Mouse (Mus musculus) left cerebral cortex, postnatal 4 days (tissue): ENCODE data around the gene Rag2. TPM values are rescaled to one million over a fixed set of nuclear protein-coding genes. Genes with fewer than 3 reads are reported as not detected.

Experiments used
- DNase-seq: peaks from one replicate; pipeline ENCODE4 v3.0.0-alpha.2; 2022
- intact Hi-C: fragments of 180-260 bp; cut with DNase I; formaldehyde crosslinking; loops from one replicate; pipeline ENCODE4 v1.15.1; 2025
- total RNA-seq, 2 experiments: library from RNA; stranded (reverse); gene quantifications; 2 replicates each; pipeline ENCODE4 v1.2.3; 2021

The Rag2 gene
- total RNA-seq, 2 experiments from 2014 or later = not detected

DNA sequence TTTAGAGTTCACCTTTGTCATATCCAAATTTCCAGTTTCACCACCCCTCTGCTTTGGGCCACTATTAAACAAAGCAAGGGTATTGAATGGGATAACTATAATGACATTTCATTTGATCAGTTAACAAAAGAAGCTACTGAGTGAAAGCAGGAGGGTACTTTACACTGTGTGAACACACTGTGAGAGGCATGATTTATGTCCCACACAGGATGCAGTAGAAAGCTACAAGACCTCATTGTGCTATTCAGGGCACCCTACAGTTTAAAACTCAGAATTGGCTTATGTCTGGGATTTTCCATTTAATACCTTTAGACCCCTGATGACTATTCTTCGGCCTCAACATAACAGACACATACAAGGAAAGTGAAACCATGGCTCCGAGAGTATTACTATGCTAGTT lies 1.5 kb upstream of the Rag2 start:
- DNase-seq = no peak
- intact Hi-C loops = no loop called here

DNA sequence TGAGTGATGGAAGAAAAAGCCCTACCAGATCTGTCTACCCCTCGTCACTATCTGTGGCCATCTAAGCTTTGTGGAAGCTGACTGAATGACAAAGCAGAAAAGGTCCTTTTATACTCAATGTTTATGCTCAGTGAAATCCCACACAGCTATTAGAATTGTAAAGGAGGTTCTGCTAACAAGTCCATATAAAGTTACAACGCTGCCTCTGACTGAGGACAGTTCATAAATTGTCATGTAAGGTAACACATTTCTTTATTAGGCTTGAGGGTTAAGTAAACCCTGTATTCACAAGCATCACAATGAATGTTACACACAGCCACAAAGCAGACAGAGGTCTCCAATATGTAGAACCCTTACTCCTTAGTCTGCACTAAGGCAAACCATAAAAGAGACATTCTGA lies 507 bp upstream of the Rag2 start:
- no peak for DNase-seq
- intact Hi-C loops = no loop called here

DNA sequence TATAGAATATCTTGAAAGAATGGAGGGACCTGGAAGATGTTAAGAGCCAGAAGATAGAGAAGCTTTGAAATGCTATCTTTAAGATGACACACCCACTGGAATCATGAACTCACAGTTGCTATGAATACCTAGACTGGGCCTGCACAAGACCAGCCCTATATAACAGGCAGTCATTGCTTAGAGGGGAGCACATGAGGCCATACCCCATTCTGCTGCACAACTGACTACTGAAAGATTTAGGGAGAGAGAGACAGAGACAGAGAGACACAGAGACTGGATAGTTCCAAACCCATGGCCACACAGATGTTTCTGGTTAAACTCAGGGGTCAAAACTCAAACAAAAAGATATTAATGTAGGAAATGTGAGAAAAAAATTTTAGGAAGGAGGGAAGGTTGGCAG lies 2.7 kb downstream of the Rag2 start:
- intact Hi-C loops = no loop called here
- DNase-seq = no peak

DNA sequence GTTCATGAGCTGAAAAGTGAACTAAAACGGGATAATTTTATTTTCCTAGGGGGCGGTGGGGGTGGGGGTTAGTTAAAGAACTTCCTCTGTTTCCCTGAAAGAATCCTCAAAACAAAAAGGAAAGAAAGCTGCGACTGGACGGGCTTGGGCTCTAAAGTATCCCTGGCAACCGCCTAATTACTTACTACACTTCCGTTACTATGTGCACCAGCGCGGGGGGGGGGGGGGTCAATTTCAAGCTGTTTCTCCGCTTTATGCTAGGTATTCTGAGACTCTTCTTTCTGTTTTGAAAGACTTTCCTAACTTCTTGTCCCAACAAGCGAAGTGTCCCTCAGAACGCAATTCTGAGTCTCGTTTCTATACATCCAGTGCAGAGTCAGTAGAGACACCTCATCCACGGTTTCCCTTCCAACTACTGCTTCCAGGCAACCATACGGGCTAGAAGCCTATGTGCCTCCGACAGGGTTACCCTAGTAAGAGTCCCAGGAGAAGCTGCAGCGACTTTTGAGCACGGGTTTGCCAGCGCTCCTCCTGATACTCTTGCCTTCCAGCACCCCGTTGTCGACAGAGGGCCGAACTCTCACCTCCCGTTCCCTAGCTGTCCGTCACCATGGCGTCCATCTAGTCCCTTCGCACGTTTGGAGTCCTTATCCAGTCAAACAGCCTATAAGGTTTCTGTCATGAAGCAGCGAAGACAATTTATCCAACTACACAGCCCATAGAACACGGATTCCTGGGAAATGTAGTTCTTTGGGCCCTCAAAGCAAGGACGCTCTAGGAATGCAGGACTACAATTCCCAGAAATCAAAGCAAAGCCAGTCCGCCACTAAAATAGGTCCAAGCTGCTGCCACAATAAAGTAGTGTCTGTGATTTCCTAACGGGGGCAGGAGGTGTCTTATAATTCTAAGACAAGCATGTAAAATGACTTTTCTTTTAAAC lies 4.0 kb downstream of the Rag2 start:
- peak; percentile 66 for DNase-seq

DNA sequence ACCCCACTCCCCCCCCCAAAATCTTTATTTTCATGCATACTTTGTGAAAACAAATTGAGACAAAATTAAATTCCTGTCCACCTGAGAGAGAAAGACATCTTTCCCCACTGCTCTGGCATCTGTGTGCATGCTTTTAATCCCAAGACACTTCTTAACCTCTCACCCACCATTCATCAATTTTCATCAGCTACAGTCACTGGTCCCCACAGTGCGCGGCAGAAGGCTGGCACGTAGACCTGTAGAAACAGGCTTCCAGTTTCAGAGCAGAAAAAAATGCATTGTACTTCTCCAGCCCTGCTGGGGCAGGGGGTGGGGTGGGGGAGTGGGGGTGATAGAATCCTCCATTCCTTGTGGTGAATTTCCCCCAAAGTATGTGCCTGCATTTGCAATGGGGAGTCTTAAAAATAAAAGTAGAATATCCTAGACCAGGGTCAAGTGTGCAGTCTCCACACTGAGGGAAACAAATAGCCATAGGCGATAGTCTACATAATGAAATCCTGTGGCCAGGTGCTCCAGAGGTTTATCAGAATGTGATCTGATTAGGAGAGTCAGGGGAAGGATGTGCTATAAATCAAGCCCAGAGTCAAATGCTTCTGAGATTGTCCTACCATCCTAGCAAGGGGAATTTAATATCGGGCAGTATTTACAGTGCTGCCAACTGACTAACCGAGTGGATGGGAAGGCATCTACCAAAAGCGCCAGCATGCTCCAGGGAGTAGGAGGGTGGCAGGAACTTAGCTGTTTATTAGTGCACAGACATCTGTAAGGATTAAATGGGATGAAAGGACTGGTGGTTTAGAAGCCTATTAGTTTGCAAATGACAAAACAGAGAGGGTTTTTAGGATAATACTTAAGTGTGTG lies 14.7 kb downstream of the Rag2 start:
- intact Hi-C loops = no loop called here

More for the DNA sequence above, 4.0 kb downstream of the Rag2 start:
- intact Hi-C loops = no loop called here

DNA sequence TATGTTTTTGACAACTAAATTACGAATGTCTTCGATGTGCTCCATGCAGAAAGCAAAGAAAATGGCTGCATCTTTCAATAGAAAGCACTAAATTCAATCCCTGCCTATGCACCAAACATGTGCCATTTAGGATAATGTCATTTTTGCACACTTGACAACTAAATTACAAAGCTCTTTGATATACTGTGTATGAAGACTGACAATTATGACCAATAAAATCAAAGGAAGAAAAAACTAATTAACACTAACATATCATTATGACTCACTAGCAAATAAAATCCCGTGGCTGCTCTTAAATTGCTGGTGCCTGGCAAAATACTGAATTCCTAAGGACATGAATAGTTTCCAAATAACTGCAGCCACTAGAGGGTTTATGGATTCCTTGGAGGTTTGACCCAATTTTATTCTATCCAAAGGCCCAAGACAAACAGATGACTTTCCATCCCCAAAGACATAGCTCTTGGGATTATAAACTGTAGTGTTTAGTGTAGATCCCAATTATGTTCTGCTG lies 15.4 kb downstream of the Rag2 start:
- intact Hi-C loops = no loop called here
- no peak for DNase-seq

More for the DNA sequence above, 14.7 kb downstream of the Rag2 start:
- no peak for DNase-seq

DNA sequence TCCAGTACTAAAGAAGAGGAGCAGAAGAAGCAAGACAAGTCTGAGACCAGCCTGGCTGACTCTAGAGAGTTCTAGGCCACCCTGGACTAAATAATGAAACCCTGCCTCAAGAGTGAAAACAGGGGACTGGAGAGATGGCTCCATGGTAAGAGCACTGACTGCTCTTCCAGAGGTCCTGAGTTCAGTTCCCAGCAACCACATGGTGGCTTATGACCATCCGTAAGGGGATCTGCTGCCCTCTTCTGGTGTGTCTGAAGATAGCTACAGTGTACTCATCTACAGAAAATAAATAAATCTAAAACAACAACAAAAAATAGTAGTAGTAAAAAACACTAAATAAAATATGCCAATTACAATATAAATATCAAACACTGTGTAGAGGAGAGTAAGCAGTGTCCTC lies 21.3 kb downstream of the Rag2 start:
- DNase-seq = no peak
- intact Hi-C loops = no loop called here

DNA sequence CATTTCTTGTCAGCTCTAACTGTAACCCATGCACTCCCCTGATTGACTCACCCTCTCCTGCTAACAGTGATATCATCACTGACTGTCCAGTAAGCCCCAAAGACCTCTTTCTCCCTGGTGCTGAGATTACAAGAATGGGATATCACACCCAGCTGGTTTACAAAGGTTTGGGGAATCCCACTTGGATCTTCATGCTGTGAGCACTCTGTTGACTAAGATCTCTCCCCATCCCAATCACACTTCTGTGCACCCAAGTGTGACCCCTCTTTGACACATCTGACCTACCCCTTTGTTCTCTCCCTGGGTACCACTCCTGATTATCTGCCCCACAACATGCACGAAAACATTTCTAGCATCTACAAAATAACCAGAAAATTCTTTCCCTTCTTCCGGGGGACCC lies 23.8 kb downstream of the Rag2 start:
- intact Hi-C loops = no loop called here
- DNase-seq = no peak

DNA sequence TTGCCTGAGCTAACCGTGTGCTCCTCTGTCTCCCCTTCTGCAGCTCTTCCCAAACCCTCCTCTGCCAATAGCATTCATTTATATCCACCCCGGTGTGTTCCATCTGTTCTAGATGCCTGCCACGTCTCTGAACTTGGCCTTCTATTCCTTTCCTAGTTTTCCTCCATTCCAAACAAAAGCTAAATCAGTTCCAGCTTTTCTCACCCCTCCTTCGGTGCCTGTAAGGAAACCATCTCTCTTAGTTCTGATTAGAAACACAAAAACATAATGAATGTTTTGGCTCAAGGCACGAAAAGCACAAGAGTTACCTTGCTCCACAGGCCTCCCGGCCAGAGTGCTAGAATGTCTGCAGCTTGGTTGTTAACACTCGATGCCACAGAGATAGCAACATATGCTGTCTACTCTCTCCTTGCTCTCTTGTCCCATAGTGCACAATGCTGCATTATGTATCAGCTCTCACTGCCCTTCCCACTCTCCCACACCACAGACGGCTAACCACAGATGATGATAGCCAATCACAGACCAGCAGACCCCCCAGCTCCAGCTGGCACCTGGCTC lies 24.7 kb downstream of the Rag2 start, which contains the start of the genes Rag1 and B230118H07Rik:
Rag1 (minus strand) TSS at position 388 of the 558 bp plus-strand sequence.
B230118H07Rik (minus strand) TSS at position 419 of the 558 bp plus-strand sequence.
- intact Hi-C loops = no loop called here
- peak; percentile 20 for DNase-seq

DNA sequence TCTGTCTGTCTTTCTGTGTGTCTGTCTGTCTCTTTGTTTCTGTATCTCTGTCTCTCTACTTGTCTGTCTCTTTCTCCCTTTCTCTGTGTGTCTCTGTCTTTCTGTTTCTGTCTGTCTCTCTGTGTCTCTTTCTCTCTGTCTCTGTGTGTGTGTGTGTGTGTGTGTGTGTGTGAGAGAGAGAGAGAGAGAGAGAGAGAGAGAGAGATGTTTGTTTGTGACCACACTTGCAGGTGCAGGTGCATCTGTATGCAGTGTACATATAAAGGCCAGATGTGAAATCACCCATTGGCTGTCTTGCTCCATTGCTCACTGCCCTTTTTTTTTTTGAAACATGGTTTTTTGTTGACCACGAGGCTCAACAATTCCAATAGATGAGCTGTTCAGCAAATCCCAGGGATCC lies 25.9 kb downstream of the Rag2 start:
- DNase-seq = no peak
- intact Hi-C loops = loop anchor here (10.0 kb wide), 4 partner anchors 56 to 476 kb away; no protein-coding TSS in a partner anchor

DNA sequence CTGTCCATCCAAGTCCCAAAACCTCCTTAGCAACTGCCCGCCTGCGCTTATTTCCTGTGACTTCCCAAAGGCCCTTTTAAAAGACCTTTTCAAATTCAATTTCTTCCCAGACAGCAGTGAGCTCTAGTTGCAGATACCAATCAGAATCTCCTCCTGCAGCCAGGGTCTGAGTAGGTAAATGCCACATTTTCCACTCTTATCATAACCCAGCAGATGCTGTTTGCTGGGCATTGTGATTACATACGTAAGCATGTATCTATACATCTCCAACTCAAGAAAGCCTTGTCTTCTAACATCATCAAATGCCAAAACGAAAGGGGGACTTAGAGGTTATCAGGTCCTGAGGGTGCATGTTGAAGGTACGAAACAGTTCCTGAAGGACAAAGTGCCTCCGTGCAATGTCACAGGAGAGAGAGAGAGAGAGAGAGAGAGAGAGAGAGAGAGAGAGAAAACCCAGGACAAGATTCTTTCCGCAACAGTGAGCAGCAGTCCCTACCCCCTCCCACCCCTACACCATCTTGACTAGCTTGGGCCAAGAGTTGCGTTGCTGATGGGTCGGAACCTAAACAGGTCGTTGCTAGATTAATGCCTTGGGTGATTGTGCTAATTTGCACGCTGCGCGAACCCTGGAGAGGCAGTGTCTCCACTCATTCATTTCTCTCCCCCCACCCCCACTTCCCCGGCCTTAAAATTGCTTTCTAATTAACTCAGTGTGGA lies 27.8 kb downstream of the Rag2 start:
- DNase-seq = peak; percentile 29

DNA sequence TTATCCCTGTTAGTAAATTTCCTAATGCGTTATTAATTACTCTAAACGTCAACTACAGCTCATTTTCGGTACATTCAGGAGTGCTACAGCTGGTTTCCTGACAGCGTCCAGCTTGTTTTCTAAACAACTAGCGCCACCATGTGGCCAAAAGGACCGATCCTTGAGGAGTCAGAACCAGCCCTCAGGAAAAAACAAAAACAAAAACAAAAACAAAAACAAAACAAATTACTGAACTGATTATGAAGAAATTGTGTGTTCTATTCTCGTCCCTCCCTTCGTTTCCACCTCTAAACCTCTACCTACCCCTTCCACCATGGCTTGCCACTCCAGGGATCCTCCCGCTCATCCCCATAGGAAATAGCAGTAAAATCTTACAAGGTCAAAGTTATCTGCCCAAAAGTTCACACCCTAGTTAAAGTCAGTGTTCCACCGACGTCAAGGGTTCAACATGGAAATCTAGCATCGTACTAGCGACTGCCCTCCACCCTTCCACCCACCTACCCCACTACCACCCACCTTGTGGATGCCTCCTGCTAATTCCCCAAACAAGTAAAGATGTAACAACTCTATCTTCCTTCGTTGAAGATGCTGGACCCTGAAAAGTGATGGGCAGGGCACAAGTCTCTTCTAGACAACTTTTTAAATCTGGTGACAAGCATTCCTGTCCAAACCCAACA lies 28.5 kb downstream of the Rag2 start:
- peak; percentile 89 for DNase-seq
- intact Hi-C loops = loop anchor here (10.0 kb wide), 4 partner anchors 58 to 478 kb away; no protein-coding TSS in a partner anchor

More for the DNA sequence above, 27.8 kb downstream of the Rag2 start:
- intact Hi-C loops = loop anchor here (10.0 kb wide), 4 partner anchors 58 to 478 kb away; no protein-coding TSS in a partner anchor

DNA sequence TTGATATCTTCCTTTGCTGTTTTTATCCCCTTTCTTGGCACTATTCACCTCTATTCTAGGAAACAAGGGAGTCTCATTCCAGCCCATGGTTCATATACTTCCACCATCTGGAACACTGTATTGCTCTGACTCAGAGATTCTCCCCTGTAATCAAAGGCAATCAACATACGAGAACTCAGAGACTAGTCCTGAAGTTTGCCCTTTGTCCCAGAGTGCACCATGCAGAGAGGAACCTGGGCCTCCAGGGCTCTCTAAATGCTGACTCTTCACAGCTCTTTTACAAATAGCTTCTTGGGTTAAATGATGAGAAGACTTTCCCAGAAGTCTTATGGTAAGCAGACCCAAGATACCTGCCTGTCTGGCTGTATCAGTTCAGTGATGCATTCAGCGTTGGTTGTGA lies 36.0 kb downstream of the Rag2 start:
- intact Hi-C loops = no loop called here
- DNase-seq = no peak

DNA sequence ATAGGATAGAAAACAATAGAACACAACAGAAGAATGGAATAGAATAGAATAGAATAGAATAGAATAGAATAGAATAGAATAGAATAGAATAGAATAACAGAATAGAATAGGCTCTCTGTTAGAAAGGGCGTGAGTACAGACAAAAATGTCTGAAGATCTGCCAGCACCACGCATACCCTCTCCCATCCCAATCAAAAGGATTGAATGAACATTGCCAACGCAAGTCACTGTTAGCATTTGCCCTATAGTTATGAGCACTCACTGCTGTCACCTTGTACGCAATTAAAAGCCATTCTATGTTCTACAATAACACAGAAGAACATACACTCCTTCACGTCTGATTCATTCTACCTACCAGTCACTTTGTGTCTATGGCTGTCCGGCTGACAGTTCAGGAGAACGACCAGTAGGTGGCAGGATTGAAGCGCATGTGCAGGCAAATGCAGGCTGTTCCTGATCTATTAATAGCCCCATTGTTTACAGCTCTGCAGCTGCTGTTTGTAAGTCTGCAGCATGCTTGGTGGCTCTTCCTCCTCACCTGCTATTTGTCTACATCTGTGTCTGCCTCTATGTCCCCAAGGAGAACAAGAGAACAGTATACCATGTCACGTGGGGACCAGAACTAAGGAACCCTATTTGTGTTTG lies 40.7 kb downstream of the Rag2 start:
- intact Hi-C loops = no loop called here
- peak; percentile 81 for DNase-seq

DNA sequence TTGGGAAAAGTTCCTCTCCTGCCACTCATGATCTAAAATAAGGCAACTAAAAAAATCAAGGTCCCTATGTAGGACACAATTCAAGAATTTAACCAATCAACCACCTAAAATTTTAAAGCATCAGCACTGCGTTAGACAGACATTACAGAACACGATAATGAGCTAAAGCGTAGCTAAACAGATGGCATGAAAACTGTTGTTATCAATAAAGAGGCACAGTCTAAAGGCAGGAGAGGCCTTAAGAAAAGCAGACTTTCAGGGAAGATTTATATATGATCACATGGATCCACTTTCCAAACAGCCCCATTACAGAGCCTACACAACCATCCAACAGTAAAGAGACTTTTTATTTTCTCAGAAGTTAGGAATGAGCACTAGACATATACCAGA lies 41.2 kb downstream of the Rag2 start:
- intact Hi-C loops = no loop called here
- no peak for DNase-seq

DNA sequence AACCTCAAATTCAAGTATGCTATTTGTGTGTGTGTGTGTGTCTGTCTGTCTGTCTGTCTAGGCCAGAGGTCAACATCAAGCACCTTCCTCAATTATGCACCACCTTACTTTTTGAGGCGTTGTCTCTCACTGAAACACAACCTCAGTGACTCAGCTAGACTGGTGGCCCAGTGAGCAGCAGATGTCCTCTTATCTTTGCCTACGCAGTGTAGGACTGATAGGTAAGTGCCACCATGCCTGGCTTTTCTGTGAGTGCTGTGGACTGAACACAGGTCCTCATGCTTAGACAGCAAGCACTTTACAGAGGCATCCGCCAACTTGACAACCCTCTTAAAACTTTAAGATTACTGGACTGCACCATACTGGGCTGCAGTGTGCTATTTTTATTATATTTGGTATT lies 44.2 kb downstream of the Rag2 start:
- no peak for DNase-seq
- intact Hi-C loops = no loop called here

DNA sequence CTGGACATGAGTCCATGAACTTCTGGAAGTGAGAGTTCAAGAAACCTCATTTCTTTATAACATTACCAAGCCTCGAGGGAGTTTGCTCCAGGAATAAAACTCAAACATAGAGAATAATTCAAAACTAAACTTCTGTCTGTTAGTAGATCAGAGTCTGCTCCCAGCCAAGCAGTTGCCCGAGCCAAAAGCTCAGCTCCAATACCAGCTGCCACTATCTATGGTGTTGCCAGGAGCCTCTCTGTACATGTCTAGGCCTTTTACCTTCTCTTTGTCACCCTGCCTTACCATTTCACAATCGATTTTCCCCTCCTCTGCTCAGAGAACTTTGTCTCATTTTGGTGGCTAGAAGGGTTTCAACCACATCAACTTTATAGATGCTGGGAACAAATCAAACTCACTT lies 49.0 kb downstream of the Rag2 start:
- peak; percentile 14 for DNase-seq
- intact Hi-C loops = no loop called here

DNA sequence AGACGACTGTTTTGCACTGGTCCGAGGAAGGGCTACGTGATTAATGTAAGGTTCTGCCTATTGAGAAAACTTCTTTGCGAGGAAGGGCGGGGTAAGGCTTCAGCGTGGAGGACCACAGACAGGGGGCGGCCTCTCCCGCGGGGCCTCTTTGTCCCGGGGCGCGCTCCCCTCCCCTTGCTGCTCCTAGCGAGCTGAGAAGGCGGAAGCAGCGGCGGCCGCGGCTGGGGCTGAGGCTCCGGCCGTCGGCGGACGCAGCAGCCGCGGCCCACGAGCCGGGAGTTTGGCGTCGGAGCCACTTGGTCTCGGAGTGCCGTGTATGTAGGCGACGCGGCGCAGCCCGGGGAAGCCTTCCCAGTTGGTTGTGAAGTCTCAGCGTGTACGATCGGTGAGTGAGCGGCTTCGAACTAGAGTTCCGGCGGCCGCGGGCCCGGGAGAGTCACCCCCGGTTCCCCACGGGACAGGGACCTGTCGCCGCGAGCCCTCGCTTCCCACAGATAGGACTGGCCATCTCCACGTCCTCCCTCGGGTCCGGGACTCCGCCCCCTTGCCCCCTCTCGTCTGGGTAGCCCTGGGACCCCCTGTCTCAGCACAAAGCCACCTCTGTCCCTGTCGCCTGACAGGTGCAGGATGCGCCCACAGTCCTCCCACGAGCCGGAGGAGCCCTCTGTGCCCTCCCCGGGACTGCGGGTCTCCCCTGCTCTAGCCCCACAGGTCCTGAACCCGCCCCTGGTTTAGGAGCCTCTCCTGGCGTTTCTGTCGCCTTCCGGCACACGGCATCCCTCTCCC lies 53.9 kb downstream of the Rag2 start, which contains the start of gene Traf6:
Traf6 (plus strand) TSS at position 194 of the 786 bp plus-strand sequence.
- DNase-seq = peak; percentile 87
- intact Hi-C loops = no loop called here
